Mouse (Mus musculus) intestine, postnatal 0 days (tissue): ENCODE results near the gene Gfra4. TPM values are rescaled to one million over a fixed set of nuclear protein-coding genes. Genes with fewer than 3 reads are reported as not detected.

Experiments used
- ATAC-seq: fragments of 200-750 bp; cut with Nextera tagmentation; 2 replicates; pipeline ENCODE4 v1.8.0; 2017; ENCODE audit warnings: mild to moderate bottlenecking, moderate TSS enrichment, moderate library complexity
- H3K27ac ChIP-seq: fragments of 300-500 bp; sonication (generic); 2 replicates; pipeline ENCODE4 v1.5.1; 2014; ENCODE audit warnings: mild to moderate bottlenecking, low read depth, low read length, moderate library complexity
- H3K27me3 ChIP-seq: fragments of 300-500 bp; sonication (generic); replicated peaks from 2 replicates; pipeline ENCODE4 v1.6.1; 2014; ENCODE audit warnings: low read length, mixed read lengths; ENCODE audit not compliant: control insufficient read depth, insufficient read depth
- H3K36me3 ChIP-seq: fragments of 300-500 bp; sonication (generic); 2 replicates; pipeline ENCODE4 v1.6.1; 2014; ENCODE audit warnings: mild to moderate bottlenecking, moderate library complexity; ENCODE audit not compliant: control insufficient read depth, insufficient read depth
- H3K4me1 ChIP-seq: fragments of 300-500 bp; sonication (generic); replicated peaks from 2 replicates; pipeline ENCODE4 v1.6.1; 2014; ENCODE audit warnings: antibody characterized with exemption, low read length, mixed read lengths; ENCODE audit not compliant: control insufficient read depth, insufficient read depth
- H3K4me2 ChIP-seq: fragments of 300-500 bp; sonication (generic); replicated peaks from 2 replicates; pipeline ENCODE4 v1.6.1; 2014; ENCODE audit warnings: low read depth, mild to moderate bottlenecking, moderate library complexity
- H3K4me3 ChIP-seq: fragments of 300-500 bp; sonication (generic); 2 replicates; pipeline ENCODE4 v1.5.1; 2014; ENCODE audit warnings: low read depth, low read length
- H3K9ac ChIP-seq: fragments of 300-500 bp; sonication (generic); 2 replicates; pipeline ENCODE4 v1.6.1; 2014; ENCODE audit warnings: mild to moderate bottlenecking, low read depth, low read length
- H3K9me3 ChIP-seq: fragments of 300-500 bp; sonication (generic); 2 replicates; pipeline ENCODE4 v1.6.1; 2016; ENCODE audit warnings: mixed run types; ENCODE audit not compliant: control insufficient read depth
- CTCF ChIP-seq: sonication (generic); IDR thresholded peaks from 2 replicates; pipeline ENCODE4 v1.5.1; 2016; ENCODE audit warnings: low read depth, mild to moderate bottlenecking, control low read depth, antibody characterized with exemption, moderate library complexity
- WGBS: fragments of 180-500 bp; shearing (Covaris S2); extraction: QIAGEN DNeasy Blood & Tissue Kit; methylation state at CpG from one replicate; pipeline ENCODE4 v1.1.7; 2014; 5-methylcytosine and 5-hydroxymethylcytosine counted together
- polyA plus RNA-seq: library from polyadenylated mRNA; unstranded; fragments of >200 nt; fragmentation: Nextera tagmentation; extraction: Ambion mirVana; gene quantifications from 2 replicates; pipeline ENCODE4 v1.2.1, GENCODE M21; 2015

The Gfra4 gene
- polyA plus RNA-seq, 1 experiment from 2014 or later, result 3.8 TPM

DNA sequence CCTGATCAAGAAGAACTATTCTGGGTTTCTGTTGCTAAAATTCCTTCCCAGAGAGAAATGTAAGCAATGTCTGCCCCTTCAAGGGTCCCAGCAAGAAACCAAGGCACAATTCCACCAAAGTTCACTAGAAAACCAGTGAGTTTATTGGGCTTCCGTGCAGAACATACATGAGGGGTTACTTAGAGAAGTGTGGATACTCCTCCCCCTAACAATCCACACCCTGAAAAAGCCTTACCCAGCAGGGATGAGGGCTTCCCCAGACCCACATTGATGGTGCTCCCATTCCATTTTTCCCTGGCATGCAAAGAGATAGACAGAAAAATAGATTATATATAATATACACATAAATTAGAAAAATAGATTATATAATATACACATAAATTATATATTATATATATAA is 11.9 kb downstream of the Gfra4 start:
- peaks cover 12% of the 10 kb centered on the region; the same call in 1 of the 2 replicates for H3K36me3 ChIP-seq
- H3K4me1 ChIP-seq, result no peaks in the 10 kb centered on the region; the same call in 1 of the 2 replicates

GRCm38 (mm10) chr2:131030561-131030960 is 12.3 kb downstream of the Gfra4 start:
- H3K4me1 ChIP-seq, result no peaks in the 10 kb centered on the region; the same call in 1 of the 2 replicates
- no peak overlapping the region for H3K4me2 ChIP-seq
- H3K9ac ChIP-seq, result no peak overlapping the region
- H3K9me3 ChIP-seq, result peaks cover 6% of the 10 kb centered on the region; the same call in 1 of the 2 replicates
- no peak for TF ChIP-seq CTCF
- no peak overlapping the region for H3K27ac ChIP-seq
- H3K4me3 ChIP-seq, result no peak overlapping the region
- no peak for ATAC-seq
- 78% methylated on average over 2 of the region's 2 CpGs for WGBS
- H3K36me3 ChIP-seq, result peaks cover 16% of the 10 kb centered on the region
- H3K27me3 ChIP-seq, result no peaks in the 10 kb centered on the region

More for the DNA sequence above, 11.9 kb downstream of the Gfra4 start:
- no peak overlapping the region for H3K9ac ChIP-seq
- 91% methylated on average over 1 of the region's 1 CpGs for WGBS
- ATAC-seq, result no peak
- H3K4me3 ChIP-seq, result no peak overlapping the region
- H3K4me2 ChIP-seq, result no peak overlapping the region
- no peaks in the 10 kb centered on the region for H3K27me3 ChIP-seq
- no peak overlapping the region for H3K27ac ChIP-seq
- H3K9me3 ChIP-seq, result peaks cover 6% of the 10 kb centered on the region; the same call in 1 of the 2 replicates
- TF ChIP-seq CTCF, result no peak

DNA sequence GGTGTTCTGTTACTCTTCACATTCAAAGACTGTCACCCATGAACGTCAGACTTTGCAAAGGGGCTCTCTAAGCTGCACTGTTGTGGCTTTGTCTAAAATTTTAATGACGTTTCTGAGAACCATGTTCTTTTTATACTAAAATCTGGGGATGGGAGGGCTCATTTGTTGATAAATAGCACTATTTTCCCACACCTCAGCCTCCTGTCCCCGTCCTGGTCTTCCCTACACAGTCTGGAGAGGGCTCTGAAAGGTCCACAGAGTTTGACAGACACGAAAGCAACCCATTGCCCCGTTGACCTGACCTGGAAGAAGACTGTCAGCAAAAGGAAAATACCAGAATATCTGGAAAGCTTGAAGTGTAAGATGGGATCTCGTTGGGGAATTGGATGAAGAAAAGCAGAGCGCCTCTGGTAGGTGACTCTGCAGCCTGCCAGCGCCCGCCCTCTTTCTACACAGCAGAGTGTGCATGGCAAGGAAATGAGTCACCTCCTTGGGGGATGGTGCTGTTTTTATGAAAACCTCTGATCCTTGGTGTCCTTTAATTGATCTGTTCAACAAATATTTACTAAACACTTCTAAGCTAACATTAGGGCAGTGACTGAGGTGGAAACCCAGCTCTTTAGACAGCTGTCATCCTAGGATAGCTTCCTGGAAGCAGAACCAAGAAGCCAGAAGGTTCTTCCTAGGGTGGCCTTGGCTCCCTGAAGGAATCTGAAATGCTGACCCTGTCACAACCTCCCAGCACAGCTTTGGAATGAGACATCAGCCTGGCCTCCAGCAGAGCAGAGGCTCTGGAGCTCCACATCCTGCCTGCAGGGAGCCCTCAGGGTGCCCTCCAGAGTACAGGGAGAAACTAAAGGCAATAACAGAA is 13.6 kb downstream of the Gfra4 start:
- peak; percentile 43; the same call in 1 of the 2 replicates for ATAC-seq

DNA sequence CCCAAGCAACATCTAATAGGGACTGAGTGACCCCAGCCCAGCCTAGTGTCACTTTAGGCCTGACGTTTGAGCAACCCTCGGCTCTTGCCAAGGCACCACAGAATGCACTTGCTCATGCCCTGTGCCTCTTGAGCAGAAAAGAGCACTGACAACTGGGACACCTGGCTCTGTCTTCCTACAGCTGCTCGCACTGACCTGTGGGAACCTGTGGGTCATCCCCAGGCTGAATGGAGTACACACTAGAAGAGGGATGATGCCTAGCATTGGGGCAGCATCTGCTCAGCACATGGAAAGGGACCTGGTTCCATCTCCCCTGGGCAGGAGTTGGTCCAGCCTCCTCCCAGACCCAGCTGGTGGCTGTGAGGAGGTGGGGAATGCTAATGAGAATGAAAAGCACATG is 15.9 kb downstream of the Gfra4 start:
- WGBS, result 96% methylated on average over 3 of the region's 3 CpGs
- Histone ChIP-seq H3K4me3 (no peak overlapping the region), H3K4me2 (no peak overlapping the region), H3K4me1 (no peaks in the 10 kb centered on the region; the same call in 1 of the 2 replicates), H3K9ac (no peak overlapping the region), H3K9me3 (no peaks in the 10 kb centered on the region), H3K36me3 (peaks cover 37% of the 10 kb centered on the region), H3K27me3 (no peaks in the 10 kb centered on the region), H3K27ac (no peak overlapping the region)
- ATAC-seq, result no peak
- no peak for TF ChIP-seq CTCF

More for the DNA sequence above, 13.6 kb downstream of the Gfra4 start:
- Histone ChIP-seq H3K4me1 (no peaks in the 10 kb centered on the region; the same call in 1 of the 2 replicates), H3K4me3 (no peak overlapping the region), H3K36me3 (peaks cover 24% of the 10 kb centered on the region), H3K27me3 (no peaks in the 10 kb centered on the region), H3K9ac (no peak overlapping the region), H3K27ac (no peak overlapping the region), H3K9me3 (peaks cover 6% of the 10 kb centered on the region; the same call in 1 of the 2 replicates), H3K4me2 (no peak overlapping the region)
- 38% methylated on average over 9 of the region's 9 CpGs for WGBS
- no peak for TF ChIP-seq CTCF

DNA sequence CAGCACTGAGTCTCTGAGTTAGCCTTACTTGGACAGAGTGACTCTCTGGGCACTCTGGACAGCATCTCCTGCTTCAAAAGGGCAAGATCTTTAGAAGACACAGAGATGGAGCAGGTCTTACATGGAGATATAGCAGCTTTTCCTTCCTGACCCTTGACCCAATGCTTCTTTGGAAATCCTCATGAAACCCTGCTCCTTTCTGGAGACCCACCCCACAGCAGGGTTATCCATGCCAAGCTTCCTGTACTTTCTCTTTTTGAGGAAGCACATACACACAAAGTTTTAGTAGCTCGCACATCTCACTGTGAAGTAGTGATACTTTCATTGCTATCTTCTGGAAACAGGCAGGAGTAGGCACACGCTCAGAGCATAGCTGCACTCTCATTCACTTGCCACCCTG is 17.7 kb downstream of the Gfra4 start:
- H3K27ac ChIP-seq, result no peak overlapping the region
- H3K4me1 ChIP-seq, result no peaks in the 10 kb centered on the region; the same call in 1 of the 2 replicates
- peaks cover 52% of the 10 kb centered on the region for H3K36me3 ChIP-seq
- no peak overlapping the region for H3K4me2 ChIP-seq
- H3K9ac ChIP-seq, result no peak overlapping the region
- H3K9me3 ChIP-seq, result no peaks in the 10 kb centered on the region
- no peaks in the 10 kb centered on the region for H3K27me3 ChIP-seq
- no peak overlapping the region for H3K4me3 ChIP-seq
- no peak for ATAC-seq
- 97% methylated on average over 2 of the region's 2 CpGs for WGBS
- no peak for TF ChIP-seq CTCF

DNA sequence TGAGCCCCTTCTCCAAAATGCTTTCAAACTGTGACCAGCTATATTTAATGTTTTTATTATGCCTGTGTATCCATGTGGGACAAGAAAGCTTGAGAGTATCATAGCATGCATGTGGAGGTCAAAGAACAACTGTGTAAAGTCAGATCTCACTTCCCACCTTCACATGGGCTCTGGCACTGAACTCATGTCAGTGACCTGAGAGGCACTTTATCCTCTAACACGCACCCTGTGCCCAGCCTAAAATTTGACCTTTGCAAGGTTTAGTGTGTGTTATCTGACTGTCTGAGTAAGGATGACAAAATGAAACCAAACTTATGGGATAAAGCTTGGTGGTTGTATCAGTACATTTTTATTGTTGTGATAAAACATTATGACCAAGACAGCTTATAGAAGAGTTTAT is 32.3 kb downstream of the Gfra4 start:
- H3K27ac ChIP-seq, result no peak overlapping the region
- no peak for TF ChIP-seq CTCF
- H3K4me2 ChIP-seq, result no peak overlapping the region
- 67% methylated on average over 1 of the region's 1 CpGs for WGBS
- H3K27me3 ChIP-seq, result no peaks in the 10 kb centered on the region
- no peak overlapping the region for H3K9ac ChIP-seq
- no peak overlapping the region for H3K4me3 ChIP-seq
- peaks cover 24% of the 10 kb centered on the region for H3K36me3 ChIP-seq
- H3K4me1 ChIP-seq, result no peaks in the 10 kb centered on the region
- ATAC-seq, result 0 out of 2 replicates have a peak, but pooled peaks have one; percentile 25
- H3K9me3 ChIP-seq, result no peaks in the 10 kb centered on the region
